Mouse (Mus musculus) heart, adult 2 months (tissue): Measurements from ENCODE around the gene Hspb9.
A peak's percentile ranks its signal among the peaks of the same experiment; 100 is the strongest.

Source experiments
- CTCF ChIP-seq: fragments of 200-600 bp; IDR thresholded peaks from 2 replicates; pipeline ENCODE4 v1.8.1; 2022; ENCODE audit warnings: antibody characterized with exemption, mild to moderate bottlenecking, moderate library complexity
- EP300 ChIP-seq: fragments of 200-500 bp; IDR thresholded peaks from 2 replicates; pipeline ENCODE4 v1.6.1; 2011; ENCODE audit warnings: low read depth, low read length, control low read depth; ENCODE audit not compliant: insufficient read depth

- TF ChIP-seq CTCF (no peak), EP300 (0 out of 2 replicates have a peak, but pooled peaks have one; percentile 1)
Measured at GRCm38 (mm10) chr11:100722493-100723028, 8.9 kb downstream of the Hspb9 start.
